Mouse (Mus musculus) fibroblast of lung, adult 2 months (primary cell): ENCODE results near the gene Dennd6a.
A peak's percentile ranks its signal among the peaks of the same experiment; 100 is the strongest.

Experiments used
- DNase-seq: peaks from one replicate; pipeline ENCODE4 v3.0.0-alpha.2; 2011; ENCODE audit warnings: low read depth

Dennd6a gene

DNA sequence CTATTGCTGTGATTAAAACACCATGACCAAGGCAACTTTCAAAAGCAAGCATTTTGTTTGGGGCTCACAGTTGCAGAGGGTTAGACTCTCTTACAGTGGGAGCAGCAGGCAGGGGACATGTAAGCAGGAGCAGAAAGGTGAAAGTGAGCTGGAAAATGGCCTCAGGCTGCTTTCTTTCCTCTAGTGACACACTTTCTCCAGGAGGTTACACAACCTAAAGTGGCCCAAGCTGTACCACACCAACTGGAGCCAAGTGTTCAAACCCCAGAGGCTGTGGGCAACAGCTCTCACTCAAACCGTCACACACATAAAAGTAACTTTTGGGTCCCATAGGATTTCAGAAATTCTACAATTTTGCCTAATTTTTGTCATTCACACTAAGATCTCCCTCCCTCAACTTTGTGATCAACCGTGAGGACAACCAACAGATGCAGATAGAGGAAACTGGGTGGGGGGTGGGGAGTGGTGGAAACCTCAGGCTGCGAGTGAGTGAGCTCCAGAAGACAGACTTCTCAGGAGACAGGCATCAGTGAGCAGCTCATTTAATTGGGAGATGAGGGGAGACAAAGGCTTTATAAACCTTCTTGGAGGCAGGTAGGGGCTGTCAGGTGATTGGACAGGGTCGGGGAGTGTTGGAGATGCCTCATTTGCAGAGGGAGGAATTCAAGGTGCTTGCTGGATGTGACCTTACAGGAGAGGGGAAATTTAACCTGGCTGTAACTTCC lies 1.5 kb upstream of the Dennd6a start:
- no peak for DNase-seq

DNA sequence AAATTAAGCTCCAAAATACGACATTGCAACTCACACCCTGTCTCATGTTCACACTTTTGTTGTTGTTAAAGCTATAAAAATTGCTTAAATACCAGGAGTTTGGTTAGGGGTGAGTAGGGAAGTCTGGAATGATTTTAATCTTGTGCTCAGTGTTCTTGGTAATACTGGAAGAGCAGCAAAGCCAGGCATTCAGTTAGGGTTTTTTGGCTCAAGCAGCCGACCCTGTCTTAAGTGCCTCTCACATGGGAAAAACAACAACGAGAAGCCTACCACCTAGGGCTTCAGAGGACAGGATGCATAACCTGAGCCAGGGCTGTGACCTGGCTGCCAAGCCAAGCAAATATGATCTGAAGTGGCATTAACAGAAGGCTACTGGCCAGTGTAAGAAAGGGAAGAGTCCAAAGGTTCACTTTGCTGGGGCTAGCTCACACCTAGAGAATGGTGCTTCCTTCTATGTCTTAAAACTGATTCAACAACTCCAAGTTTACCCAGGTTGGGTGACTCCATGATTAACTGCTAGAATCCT lies 2.7 kb downstream of the Dennd6a start:
- DNase-seq, result peak; percentile 31

DNA sequence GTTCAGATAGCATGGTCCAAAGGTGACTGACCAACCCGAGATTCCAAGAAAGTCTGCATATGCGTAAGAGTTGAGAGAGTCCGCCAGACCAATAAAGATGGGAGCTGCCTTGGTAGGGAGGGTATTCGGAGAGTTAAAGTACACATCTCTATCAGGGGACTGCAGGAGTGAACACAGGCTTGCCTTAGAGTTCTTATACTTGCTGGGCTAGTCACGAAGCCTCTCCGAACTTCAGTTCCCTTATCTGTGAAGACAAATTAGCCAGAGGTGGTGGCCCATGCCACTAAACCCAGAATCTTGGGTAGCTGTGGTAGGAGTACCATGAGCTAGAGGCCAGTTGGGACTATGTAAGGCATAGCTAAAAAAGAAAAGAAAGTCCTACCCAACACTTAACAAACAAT lies 5.1 kb downstream of the Dennd6a start:
- DNase-seq, result no peak

DNA sequence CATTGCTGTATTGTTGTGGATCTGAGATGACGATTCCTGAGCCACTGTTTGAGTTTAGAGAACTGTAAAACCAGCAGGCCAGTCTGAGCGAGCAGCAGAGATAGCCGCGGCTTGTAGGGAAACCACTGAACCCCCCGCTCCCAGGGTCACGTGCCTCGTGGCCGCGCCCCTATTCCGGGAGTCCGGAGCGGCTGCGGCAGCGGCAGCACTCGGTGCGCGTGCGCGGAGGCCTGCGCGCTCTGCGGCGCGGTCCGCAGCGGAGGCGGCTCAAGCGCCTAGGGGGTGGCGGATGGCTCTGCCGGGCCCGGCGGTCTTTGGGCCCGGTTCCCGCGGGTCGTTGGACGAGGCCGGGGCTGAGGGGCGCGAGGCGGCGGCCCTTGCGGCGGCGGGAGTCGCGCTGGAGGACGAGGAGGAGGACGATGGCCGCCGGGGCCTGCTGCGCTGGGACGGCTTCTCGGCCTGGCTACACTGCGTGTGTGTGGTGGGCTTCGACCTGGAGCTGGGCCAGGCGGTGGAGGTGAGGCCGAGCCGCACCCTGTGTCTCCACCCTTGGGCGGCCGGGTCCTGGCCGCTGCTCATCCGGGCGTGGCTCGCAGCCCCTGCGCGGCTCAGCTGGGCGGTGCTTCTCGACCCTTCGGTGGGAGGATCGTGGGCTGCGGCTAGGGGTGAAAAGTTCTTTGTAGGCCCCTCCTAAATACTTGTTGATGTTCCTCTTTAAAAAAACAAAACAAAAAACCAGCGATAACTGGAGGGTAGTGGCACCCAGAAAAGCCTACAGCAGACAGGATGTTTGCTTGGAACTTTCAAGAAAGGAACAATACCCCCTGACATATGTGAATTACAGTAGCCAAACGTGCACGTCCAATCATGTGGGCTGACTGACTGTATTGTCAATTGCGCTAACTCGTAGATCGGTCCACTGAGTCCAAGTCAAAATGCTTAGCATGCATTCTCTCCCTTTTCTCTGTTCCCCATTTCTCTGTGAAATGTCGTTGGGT lies 6.0 kb downstream of the Dennd6a start:
- DNase-seq, result peak; percentile 78

DNA sequence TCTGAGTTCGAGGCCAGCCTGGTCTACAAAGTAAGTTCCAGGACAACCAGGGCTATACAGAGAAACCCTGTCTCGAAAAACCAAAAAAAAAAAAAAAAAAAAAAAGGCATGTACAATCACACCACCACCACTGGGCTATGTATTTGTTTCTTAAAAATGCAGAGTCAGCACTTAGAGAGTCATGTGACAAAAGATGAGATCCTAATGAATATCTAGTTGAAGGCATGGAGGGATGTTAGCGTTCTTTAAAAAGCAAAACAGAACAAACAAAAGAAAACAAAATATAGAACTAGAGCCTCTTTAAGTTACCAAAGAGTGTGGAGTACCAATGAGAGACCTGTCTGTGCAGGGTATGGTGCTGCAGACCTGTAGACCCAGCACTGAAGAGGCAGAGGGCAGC lies 10.0 kb downstream of the Dennd6a start:
- DNase-seq, result no peak

DNA sequence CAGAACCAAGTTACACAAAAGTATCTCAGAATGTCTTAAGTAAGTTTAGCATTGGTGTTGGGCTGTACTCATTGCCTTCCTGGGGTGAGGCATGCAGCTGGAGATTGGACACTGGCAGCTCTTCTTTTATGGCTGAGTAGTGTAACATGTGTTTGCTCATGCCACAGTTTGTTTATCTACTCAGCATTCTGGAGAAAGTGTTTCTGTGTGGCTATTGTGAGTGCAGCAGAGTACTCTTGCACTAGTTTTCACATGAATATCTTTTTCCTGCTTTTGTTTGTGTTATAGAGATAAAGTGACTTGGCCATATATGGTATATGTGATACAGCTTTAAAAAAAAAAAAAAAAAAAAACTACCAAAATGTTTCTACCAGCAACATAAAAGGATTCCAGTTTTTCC lies 13.5 kb downstream of the Dennd6a start:
- no peak for DNase-seq

DNA sequence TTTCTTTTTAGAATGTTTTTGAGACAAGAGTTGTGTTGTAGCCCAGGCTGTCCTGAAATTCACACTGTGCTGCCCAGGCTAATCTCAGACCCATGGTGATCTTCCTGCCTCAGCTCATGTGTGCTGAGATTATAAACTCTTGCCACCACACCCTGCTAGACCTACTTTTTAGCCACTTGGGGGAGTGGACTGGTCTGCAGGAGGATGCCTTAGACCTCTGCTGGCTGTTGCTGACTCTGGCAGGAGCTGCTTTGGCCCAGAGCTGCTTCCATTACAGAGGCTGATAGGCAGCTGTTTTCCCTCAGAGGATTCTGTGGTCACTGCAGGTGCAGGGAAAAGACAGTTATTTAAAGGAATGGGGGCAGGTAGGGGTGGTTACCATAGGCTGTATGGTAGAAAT lies 17.7 kb downstream of the Dennd6a start:
- DNase-seq, result no peak

DNA sequence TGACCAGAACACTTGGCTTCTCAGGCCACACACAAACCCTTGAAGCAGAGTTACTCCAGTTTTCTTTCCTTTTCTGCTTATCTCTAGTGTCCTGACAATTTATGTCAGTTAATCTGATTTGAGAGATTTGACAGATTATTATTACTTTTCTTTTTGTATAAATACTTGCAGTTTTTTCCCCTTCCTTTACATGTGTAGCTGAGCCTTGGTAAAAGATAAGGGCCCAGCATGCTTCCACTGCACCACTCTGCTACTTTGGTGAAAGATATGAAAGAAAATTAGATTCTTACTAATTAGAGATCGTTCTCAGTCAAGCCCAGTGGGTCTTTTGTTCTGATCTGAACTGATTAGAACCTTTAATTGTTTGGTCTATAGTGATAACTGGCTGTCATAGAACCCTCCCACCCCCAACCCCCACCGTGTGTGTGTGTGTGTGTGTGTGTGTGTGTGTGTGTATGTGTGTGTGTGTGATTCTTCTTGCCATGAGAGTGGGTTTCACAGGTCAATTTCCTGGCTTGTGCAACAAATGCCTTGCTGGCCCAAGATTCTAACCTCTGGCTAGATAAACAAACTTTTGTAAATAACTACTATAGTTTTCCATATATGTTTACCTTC lies 19.7 kb downstream of the Dennd6a start:
- no peak for DNase-seq

DNA sequence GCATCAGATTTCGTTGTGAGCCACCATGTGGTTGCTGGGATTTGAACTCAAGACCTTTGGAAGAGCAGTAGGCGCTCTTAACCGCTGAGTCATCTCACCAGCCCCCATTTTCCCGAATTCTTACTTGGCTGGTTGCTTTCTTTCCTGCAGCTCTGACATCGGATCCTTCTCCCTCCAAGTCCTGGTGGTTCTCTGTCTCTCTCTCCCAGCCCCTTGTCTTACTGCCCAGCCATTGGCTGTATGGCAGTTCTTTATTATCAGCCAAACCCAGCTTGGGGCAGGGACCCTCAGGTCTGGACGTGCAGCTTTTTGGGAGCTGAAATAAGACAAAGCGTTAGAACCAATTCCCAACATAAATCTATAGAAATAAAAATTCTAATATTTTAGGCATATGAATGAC lies 21.5 kb downstream of the Dennd6a start:
- DNase-seq, result no peak

DNA sequence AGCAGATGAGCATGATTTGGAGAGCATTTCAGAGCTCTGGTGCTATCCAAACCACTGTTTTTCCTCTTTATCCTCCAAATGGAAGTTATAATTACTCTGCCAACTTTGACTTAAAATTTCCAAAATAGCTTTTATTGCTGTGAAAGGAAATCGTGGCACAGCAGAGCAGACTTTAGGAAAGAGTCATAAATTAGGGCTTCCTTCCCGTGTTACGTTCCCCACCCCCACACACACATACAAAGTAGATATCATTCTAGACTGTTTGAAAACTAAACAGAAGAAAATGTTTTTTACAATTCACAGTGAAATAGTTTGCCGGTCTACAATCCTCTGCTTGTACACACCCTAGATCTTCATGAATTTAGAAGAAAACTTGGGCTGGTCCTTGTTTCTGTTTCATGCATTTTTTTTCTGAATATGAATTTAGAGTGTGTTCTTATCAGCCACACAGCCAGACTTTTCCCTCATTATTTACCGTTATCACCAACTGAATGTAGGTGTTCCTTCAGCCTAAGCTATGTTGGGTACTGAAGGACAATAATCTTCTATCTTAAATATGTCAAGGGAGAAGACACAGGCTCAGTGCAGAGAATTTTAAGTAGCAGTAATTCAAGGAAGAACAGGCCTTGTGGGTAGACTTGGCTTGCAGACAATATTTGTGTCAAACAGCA lies 22.2 kb downstream of the Dennd6a start:
- DNase-seq, result no peak

DNA sequence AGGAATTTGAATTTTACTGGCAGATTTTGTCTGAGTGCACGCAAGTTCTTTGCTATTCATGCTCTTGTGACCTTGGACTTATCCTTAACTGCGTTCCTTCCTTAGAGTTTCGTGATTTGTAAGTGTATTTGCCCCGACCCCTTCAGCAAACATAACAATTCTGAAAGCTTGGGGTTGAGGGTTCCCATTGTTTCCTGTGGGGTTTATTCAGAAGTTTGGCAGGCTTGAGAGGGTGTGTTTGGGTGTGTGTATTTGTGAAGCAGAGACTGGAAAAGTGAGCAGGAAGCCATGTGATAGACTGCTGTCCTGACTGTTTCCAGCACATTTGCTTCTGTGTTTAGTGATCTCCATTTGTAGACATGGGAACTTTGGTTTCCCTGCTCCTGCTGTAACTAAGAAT lies 31.7 kb downstream of the Dennd6a start:
- DNase-seq, result no peak

DNA sequence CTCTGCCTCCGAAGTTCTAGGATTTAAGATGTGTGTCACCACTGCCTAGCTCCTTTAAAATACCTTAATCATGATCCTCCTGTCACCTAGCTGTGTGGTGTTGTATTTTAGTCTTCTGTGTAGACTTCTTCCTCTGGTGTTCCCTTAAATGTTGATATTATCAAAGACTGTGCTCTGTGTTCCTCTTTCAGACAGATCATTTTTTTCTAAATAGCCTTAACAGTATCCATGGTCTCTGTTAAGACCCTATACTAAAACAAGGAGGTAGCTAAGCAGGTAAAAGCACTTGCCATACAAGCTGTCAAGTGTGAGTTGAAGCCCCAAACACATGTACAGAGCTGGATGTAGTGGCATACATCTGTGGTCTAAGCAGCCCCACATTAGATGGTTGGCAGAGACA lies 36.0 kb downstream of the Dennd6a start:
- DNase-seq, result no peak

DNA sequence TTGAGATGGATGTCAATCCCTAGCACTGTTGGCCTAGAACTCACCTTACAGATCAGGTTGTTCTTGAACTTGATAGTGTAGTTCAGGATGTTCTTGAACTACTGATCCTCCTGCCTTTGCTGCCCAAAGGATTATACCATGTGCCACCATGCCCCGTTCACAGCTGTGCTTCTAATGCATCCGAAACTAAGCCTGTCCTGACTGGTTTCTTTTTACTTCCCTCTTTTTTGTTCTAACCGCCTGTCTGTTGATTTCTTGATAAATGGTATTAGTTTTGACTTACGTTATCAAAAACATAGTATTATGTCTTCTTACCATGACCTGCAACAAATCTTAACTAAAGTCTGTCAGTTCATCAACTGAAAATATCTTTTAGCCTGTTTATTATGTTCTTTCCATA lies 37.0 kb downstream of the Dennd6a start:
- DNase-seq, result no peak

DNA sequence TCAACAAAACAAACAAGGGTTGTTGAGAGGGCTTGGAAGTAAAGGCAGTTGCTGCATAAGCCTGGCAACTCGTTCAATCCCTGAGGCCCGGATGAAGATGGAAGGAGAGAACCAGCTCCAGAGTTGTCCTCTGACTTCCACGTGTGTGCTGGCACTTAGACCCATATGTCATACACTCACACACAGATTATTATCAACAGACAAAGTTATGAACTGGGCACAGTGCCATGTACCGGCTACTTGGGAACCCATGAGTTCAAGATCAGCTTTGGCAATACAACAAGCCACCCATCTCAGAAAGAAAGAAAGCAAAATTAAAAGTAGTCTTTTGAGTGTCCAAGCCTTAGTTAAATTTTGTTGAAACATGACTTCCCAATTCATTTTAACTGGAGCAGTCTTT lies 51.6 kb downstream of the Dennd6a start:
- no peak for DNase-seq

DNA sequence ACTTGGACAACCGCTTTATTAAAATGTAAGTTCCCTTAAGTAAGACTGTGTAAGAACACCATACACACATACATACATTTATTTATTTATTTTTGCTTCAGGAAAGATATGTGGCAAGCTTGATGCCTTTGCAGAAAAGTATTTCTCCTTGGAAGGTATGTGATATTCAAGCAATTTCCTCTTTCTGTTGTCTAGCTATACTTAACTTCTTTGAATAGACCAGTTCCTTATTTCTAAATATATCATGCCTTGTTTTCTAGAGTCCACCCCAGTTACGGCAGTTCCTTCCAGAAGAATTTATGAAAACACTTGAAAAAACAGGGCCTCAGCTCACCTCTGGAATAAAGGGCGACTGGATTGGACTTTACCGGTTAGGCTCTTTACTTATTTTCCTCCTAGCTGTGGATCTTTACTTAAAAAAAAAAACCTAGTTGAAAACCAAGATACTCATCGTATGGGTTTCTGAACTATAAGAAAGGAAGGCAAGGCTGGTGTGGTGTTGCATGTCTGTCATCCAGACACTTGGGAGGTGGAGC lies 53.0 kb downstream of the Dennd6a start:
- no peak for DNase-seq

DNA sequence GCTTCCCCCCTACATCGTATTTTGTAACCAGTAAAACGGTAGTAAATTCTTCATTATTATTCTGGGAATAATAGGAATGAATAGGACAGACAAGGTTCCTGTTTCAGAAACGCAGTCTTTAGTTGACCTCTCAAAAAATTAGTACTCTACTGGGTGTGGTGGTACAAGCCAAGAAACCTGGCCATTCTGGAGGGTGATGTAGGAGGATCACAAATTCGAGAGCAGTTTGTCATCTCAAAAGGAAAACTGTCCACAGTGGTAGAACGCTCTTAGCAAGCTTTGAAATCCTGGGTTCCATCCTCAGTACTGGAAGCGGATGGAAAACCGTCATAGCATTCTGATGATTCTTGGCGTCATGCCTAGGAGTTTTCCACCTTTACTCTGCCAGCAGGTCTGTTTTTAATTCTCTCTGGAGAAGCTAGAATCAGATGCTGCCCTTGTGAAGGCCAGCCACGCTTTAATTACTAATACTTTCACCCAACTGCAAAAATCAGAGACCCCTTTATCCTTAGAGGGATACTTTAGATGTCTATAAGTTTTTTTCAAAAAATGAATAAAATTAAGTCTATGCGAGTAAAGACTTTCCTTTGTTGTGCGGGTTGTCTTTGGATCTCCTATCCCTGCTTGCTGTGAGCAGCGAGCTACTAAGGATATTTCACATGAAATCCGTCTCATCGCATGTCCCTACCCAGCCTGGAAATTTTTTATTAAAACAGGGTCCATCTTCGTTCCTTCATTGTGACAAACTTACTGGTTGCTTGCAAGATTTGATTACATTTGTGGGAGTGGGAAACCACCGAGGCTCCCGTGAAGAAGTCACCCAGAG lies 63.6 kb downstream of the Dennd6a start:
- peak; percentile 43 for DNase-seq

DNA sequence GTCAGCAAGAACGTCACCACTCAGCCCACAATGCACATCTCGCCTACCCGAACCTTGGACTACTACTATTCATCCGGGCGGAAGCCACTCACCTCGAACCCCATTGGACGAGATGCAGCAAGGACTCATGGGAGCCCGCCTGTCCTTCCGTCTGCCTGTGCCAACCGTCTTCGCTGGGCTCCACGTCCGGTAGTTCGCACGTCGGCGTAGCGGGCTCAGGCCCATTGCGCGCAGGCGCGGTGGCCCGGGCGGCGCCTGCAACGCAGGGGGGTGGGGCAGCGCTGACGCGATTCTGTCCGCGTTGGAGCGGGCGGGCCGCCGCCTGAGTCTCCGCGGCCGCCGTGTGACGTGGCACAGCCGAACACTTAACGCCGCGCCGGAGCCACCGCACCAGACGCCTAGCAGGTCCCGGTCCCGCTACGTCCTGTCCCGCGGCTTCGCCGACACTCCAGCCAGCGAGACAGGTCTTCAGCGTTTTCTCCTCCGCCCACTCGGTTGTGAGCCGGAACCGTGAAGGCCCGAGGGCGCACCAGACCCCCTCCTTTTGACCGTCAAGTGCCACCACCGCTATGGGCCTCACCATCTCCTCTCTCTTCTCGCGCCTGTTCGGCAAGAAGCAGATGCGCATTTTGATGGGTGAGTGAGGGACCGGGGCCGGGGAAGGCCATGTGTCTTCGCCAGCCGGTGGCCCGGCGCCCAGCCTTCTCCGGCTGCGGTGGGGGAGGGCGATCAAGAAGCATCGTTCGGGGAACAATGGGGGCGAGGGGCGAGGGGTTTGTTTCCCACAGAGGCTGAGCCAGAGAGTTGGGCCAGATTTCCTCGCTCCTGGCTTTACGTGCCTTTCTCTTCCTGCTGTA lies 64.4 kb downstream of the Dennd6a start, which contains the start of gene Arf4:
Gene Arf4, plus strand, starts transcription at position 224 of the 857 bp plus-strand sequence.
- DNase-seq, result peak; percentile 98

DNA sequence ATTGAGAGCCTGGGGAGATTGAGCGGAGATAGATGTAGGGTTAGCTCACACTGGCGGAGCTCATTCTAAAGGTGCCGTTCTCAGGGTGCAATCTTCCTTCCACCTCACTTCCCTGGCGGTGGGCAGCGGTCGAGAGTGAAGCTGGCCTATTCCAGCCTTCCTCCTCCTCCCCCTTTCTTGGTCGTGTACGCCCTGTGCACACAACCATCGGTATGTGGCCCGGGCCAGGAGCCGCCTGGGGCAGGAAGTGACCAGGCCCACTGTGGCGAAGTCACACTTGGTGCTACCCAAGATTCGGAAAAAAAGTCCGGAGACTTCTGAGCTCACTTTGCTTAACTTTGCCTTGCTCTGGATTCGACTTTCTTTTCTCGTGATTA lies 65.0 kb downstream of the Dennd6a start:
- DNase-seq, result peak; percentile 19

DNA sequence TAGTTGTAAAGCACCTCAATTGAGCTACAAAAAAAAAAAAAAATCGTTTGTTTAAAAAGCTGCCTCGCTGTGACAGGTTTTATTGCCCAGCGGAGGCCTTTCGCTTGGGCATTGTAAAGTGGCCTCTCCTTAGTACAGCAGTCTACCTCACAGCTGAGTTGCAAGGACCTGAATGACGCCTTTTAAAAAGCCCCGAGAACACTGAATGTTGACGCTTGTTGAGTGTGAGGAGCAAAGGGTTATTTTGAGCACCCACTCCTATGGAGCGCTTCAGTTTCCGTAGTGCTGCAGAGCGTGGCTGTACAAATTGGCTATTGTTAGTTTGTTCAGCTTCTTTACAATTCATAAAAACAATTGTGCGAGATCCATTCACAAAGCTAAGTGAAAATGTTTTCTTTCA lies 65.6 kb downstream of the Dennd6a start:
- no peak for DNase-seq

DNA sequence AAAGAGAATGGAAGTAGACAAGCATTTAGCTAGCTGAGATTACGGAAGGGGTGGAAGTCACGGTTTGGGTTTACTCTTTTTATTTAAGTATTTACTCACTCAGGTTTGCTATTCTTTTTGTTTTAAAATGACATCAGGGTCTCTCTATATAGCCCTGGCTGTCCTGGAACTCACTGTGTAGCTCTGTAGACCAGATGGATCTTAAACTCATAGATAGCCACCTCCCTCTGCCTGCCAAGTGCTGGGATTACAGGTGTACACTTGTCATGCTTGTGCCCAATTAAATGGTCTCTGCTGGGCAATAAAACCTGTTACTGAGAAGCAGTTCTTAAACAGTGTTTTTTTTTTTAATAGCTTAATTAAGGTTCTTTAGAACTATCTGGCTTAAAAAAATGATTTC lies 66.3 kb downstream of the Dennd6a start:
- no peak for DNase-seq
